Mouse (Mus musculus): ENCODE measurements around the gene Gm8232. TPM values are rescaled to one million over a fixed set of nuclear protein-coding genes. Genes with fewer than 3 reads are reported as not detected.
"Not testable (repeated sequence)": the region's sequence is repeated elsewhere in the genome, so short reads cannot be mapped to it uniquely, and the experiment has no call there.

The Gm8232 gene
- polyA plus RNA-seq (2017; shearing (Covaris generic)), result not detected

DNA sequence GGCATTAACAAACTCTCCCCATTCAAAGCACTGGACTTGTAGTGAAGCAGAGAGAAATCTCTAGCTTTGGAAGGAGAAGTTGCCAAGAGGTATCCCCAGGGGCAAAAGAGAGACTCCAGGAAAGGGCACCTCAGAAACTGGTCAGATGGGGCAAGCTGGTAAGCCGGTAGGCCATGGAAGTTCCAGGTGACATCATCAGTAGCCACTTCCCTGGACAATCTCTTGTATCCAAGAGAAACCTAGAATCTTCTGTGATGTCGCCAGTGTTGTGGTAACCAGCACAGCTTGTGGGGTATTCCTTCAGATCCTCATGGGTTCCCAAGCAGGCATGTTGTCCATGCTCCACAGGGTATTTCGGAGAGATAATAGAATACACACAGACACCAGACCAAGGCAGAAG lies at the start of gene Gm8232:
Gm8232 (plus strand) TSS at position 301 of the 400 bp plus-strand sequence.
- ATAC-seq, result not testable (repeated sequence)

GRCm38 (mm10) chr14:44384233-44384632 lies 49.2 kb upstream of the Gm8232 start:
- not testable (repeated sequence) for ATAC-seq

- ATAC-seq, result not testable (repeated sequence)
Observed at GRCm38 (mm10) chr14:44410588-44410987, 22.8 kb upstream of the Gm8232 start, which contains the start of gene Gm3371. Gene Gm3371 (minus strand): TSS chr14:44410688.

Other genes starting within 250 kb of the Gm8232 start
- not detected for gene Gm8212, start 236.0 kb upstream of the Gm8232 start, polyA plus RNA-seq (2017; shearing (Covaris generic))
- gene 4930503E14Rik, start 220.4 kb upstream of the Gm8232 start, polyA plus RNA-seq (2017; shearing (Covaris generic)), result not detected
- not detected for gene Gm8220, start 148.1 kb upstream of the Gm8232 start, polyA plus RNA-seq (2017; shearing (Covaris generic))
- gene Gm5930, start 95.1 kb upstream of the Gm8232 start, polyA plus RNA-seq (2017; shearing (Covaris generic)), result not detected
- gene Gm8229, start 68.3 kb upstream of the Gm8232 start, polyA plus RNA-seq (2017; shearing (Covaris generic)), result not detected
- not detected for gene Gm3371, start 22.9 kb upstream of the Gm8232 start, polyA plus RNA-seq (2017; shearing (Covaris generic))
- gene BC061237, start 58.8 kb downstream of the Gm8232 start, polyA plus RNA-seq (2017; shearing (Covaris generic)), result not detected
- gene Gm17093, start 84.6 kb downstream of the Gm8232 start, polyA plus RNA-seq (2017; shearing (Covaris generic)), result not detected
- not detected for gene Gm8247, start 149.5 kb downstream of the Gm8232 start, polyA plus RNA-seq (2017; shearing (Covaris generic))
- not detected for gene Gm5624, start 194.3 kb downstream of the Gm8232 start, polyA plus RNA-seq (2017; shearing (Covaris generic))

Measured in activated CD4-positive, CD25-positive, alpha-beta regulatory T cell, adult 4 months (primary cell).